Mouse (Mus musculus) intestine, embryonic 16.5 days (tissue): ENCODE measurements at regions not wholly inside any gene's neighbourhood (a gene's known extent, or its start where the extent isn't known, plus 50 kb on each side); places are given as distances from the start of the nearest gene placed in this dataset.

ENCODE experiments used
- ATAC-seq: fragments of 200-750 bp; cut with Nextera tagmentation; 2 replicates; pipeline ENCODE4 v1.8.0; 2017; ENCODE audit warnings: moderate TSS enrichment, moderate library complexity
- H3K27ac ChIP-seq: fragments of 300-500 bp; sonication (generic); 2 replicates; pipeline ENCODE4 v1.5.1; 2014; ENCODE audit warnings: mild to moderate bottlenecking, low read length
- H3K27me3 ChIP-seq: fragments of 300-500 bp; sonication (generic); replicated peaks from 2 replicates; pipeline ENCODE4 v1.6.1; 2014; ENCODE audit warnings: low read length, control low read depth, mixed read lengths; ENCODE audit not compliant: control insufficient read depth, insufficient read depth
- H3K36me3 ChIP-seq: fragments of 300-500 bp; sonication (generic); 2 replicates; pipeline ENCODE4 v1.6.1; 2014; ENCODE audit warnings: low read length, control low read depth; ENCODE audit not compliant: control insufficient read depth, insufficient read depth
- H3K4me1 ChIP-seq: fragments of 300-500 bp; sonication (generic); 2 replicates; pipeline ENCODE4 v1.6.1; 2014; ENCODE audit warnings: low read length, control low read depth, mixed read lengths; ENCODE audit not compliant: control insufficient read depth, insufficient read depth
- H3K4me2 ChIP-seq: fragments of 300-500 bp; sonication (generic); 2 replicates; pipeline ENCODE4 v1.6.1; 2014; ENCODE audit warnings: low read depth, low read length, control low read depth
- H3K4me3 ChIP-seq: fragments of 300-500 bp; sonication (generic); 2 replicates; pipeline ENCODE4 v1.5.1; 2014; ENCODE audit warnings: mild to moderate bottlenecking, low read length
- H3K9ac ChIP-seq: fragments of 300-500 bp; sonication (generic); 2 replicates; pipeline ENCODE4 v1.6.1; 2014; ENCODE audit warnings: low read depth, low read length
- H3K9me3 ChIP-seq: fragments of 300-500 bp; sonication (generic); 2 replicates; pipeline ENCODE4 v1.6.1; 2016; ENCODE audit warnings: low read length, control low read depth; ENCODE audit not compliant: control insufficient read depth
- WGBS: fragments of 180-500 bp; shearing (Covaris S2); extraction: QIAGEN DNeasy Blood & Tissue Kit; methylation state at CpG from one replicate; pipeline ENCODE4 v1.1.7; 2014; 5-methylcytosine and 5-hydroxymethylcytosine counted together

- Histone ChIP-seq H3K4me1 (no peaks in the 10 kb centered on the region), H3K4me2 (no peak overlapping the region), H3K27me3 (no peaks in the 10 kb centered on the region), H3K27ac (no peak overlapping the region), H3K9me3 (no peaks in the 10 kb centered on the region), H3K9ac (no peak overlapping the region), H3K36me3 (no peaks in the 10 kb centered on the region), H3K4me3 (no peak overlapping the region)
- no peak for ATAC-seq
- WGBS: 87% methylated on average over 5 of the region's 5 CpGs
These were observed 153.1 kb downstream of the Pmp22 start for GRCm38 (mm10) chr11:63281839-63282238.

- no peak overlapping the region for H3K9ac ChIP-seq
- H3K4me2 ChIP-seq: no peak overlapping the region
- ATAC-seq: no peak
- H3K27me3 ChIP-seq: no peaks in the 10 kb centered on the region
- H3K9me3 ChIP-seq: no peaks in the 10 kb centered on the region
- H3K36me3 ChIP-seq: no peaks in the 10 kb centered on the region
- no peak overlapping the region for H3K27ac ChIP-seq
- no peaks in the 10 kb centered on the region for H3K4me1 ChIP-seq
- H3K4me3 ChIP-seq: no peak overlapping the region
- 77% methylated on average over 10 of the region's 10 CpGs for WGBS
These were observed 153.8 kb downstream of the Pmp22 start for GRCm38 (mm10) chr11:63282541-63282940.

- H3K4me3 ChIP-seq: no peak overlapping the region
- H3K27me3 ChIP-seq: no peaks in the 10 kb centered on the region
- H3K9me3 ChIP-seq: no peaks in the 10 kb centered on the region
- no peaks in the 10 kb centered on the region for H3K4me1 ChIP-seq
- H3K4me2 ChIP-seq: no peak overlapping the region
- ATAC-seq: no peak
- WGBS: 73% methylated on average over 2 of the region's 2 CpGs
- H3K9ac ChIP-seq: no peak overlapping the region
- no peaks in the 10 kb centered on the region for H3K36me3 ChIP-seq
- no peak overlapping the region for H3K27ac ChIP-seq
These were observed 157.2 kb downstream of the Pmp22 start for GRCm38 (mm10) chr11:63286026-63286425.

- H3K27me3 ChIP-seq: no peaks in the 10 kb centered on the region
- H3K9ac ChIP-seq: no peak overlapping the region
- no peak overlapping the region for H3K27ac ChIP-seq
- no peak overlapping the region for H3K4me3 ChIP-seq
- H3K4me1 ChIP-seq: no peaks in the 10 kb centered on the region
- no peaks in the 10 kb centered on the region for H3K9me3 ChIP-seq
- no peaks in the 10 kb centered on the region for H3K36me3 ChIP-seq
- no peak overlapping the region for H3K4me2 ChIP-seq
- WGBS: 64% methylated on average over 2 of the region's 2 CpGs
- no peak for ATAC-seq
These were observed 159.0 kb downstream of the Pmp22 start for GRCm38 (mm10) chr11:63287766-63288165.

- Histone ChIP-seq H3K9me3 (no peaks in the 10 kb centered on the region), H3K9ac (no peak overlapping the region), H3K4me2 (no peak overlapping the region), H3K27ac (no peak overlapping the region), H3K4me3 (no peak overlapping the region), H3K36me3 (no peaks in the 10 kb centered on the region), H3K27me3 (no peaks in the 10 kb centered on the region), H3K4me1 (no peaks in the 10 kb centered on the region)
- 75% methylated on average over 13 of the region's 13 CpGs for WGBS
- ATAC-seq: no peak
These were observed 161.8 kb downstream of the Pmp22 start for GRCm38 (mm10) chr11:63290618-63291017.

- no peak for ATAC-seq
- Histone ChIP-seq H3K9ac (no peak overlapping the region), H3K9me3 (no peaks in the 10 kb centered on the region), H3K27me3 (no peaks in the 10 kb centered on the region), H3K4me2 (no peak overlapping the region), H3K4me1 (no peaks in the 10 kb centered on the region), H3K4me3 (no peak overlapping the region), H3K27ac (no peak overlapping the region), H3K36me3 (no peaks in the 10 kb centered on the region)
- WGBS: 85% methylated on average over 4 of the region's 4 CpGs
These were observed 164.7 kb downstream of the Pmp22 start for GRCm38 (mm10) chr11:63293485-63293884.

- H3K36me3 ChIP-seq: no peaks in the 10 kb centered on the region
- H3K4me3 ChIP-seq: no peak overlapping the region
- H3K4me1 ChIP-seq: no peaks in the 10 kb centered on the region
- H3K9ac ChIP-seq: no peak overlapping the region
- no peak for ATAC-seq
- H3K27me3 ChIP-seq: no peaks in the 10 kb centered on the region
- WGBS: 86% methylated on average over 3 of the region's 3 CpGs
- no peaks in the 10 kb centered on the region for H3K9me3 ChIP-seq
- no peak overlapping the region for H3K4me2 ChIP-seq
- H3K27ac ChIP-seq: no peak overlapping the region
These were observed 165.7 kb downstream of the Pmp22 start for GRCm38 (mm10) chr11:63294476-63294875.

GRCm38 (mm10) chr11:63296476-63296875 lies 167.7 kb downstream of the Pmp22 start:
- 81% methylated on average over 3 of the region's 3 CpGs for WGBS
- no peak for ATAC-seq
- no peaks in the 10 kb centered on the region for H3K4me1 ChIP-seq
- no peak overlapping the region for H3K27ac ChIP-seq
- no peak overlapping the region for H3K4me2 ChIP-seq
- H3K36me3 ChIP-seq: no peaks in the 10 kb centered on the region
- no peaks in the 10 kb centered on the region for H3K27me3 ChIP-seq
- H3K9me3 ChIP-seq: no peaks in the 10 kb centered on the region
- no peak overlapping the region for H3K9ac ChIP-seq
- no peak overlapping the region for H3K4me3 ChIP-seq

- no peaks in the 10 kb centered on the region for H3K36me3 ChIP-seq
- no peaks in the 10 kb centered on the region for H3K9me3 ChIP-seq
- no peak overlapping the region for H3K9ac ChIP-seq
- no peak overlapping the region for H3K27ac ChIP-seq
- no peak overlapping the region for H3K4me2 ChIP-seq
- H3K27me3 ChIP-seq: no peaks in the 10 kb centered on the region
- ATAC-seq: no peak
- H3K4me3 ChIP-seq: no peak overlapping the region
- WGBS: 62% methylated on average over 14 of the region's 14 CpGs
- H3K4me1 ChIP-seq: no peaks in the 10 kb centered on the region
These were observed 171.2 kb downstream of the Pmp22 start for GRCm38 (mm10) chr11:63299712-63300581.

GRCm38 (mm10) chr11:63325166-63325565 lies 196.4 kb downstream of the Pmp22 start:
- Histone ChIP-seq H3K4me1 (no peaks in the 10 kb centered on the region), H3K9ac (no peak overlapping the region), H3K36me3 (no peaks in the 10 kb centered on the region), H3K4me2 (no peak overlapping the region), H3K27ac (no peak overlapping the region), H3K4me3 (no peak overlapping the region), H3K9me3 (no peaks in the 10 kb centered on the region), H3K27me3 (no peaks in the 10 kb centered on the region)
- 74% methylated on average over 4 of the region's 4 CpGs for WGBS
- ATAC-seq: no peak
